Mouse (Mus musculus) lung, postnatal 0 days (tissue): ENCODE measurements around the gene Nab2. TPM values are rescaled to one million over a fixed set of nuclear protein-coding genes. Genes with fewer than 3 reads are reported as not detected.

Source experiments
- ATAC-seq: fragments of 200-750 bp; cut with Nextera tagmentation; 2 replicates; pipeline ENCODE4 v1.8.0; 2017; ENCODE audit warnings: moderate library complexity
- DNase-seq: peaks from one replicate; pipeline ENCODE4 v3.0.0-alpha.2; 2016; ENCODE audit warnings: low spot score
- H3K27ac ChIP-seq: fragments of 300-500 bp; sonication (generic); 2 replicates; pipeline ENCODE4 v1.5.1; 2014; ENCODE audit warnings: antibody characterized with exemption, mild to moderate bottlenecking, low read length, mixed read lengths
- H3K27me3 ChIP-seq: fragments of 300-500 bp; sonication (generic); replicated peaks from 2 replicates; pipeline ENCODE4 v1.6.1; 2014; ENCODE audit warnings: low read length, mixed read lengths; ENCODE audit not compliant: insufficient read depth
- H3K36me3 ChIP-seq: fragments of 300-500 bp; sonication (generic); 2 replicates; pipeline ENCODE4 v1.6.1; 2014; ENCODE audit warnings: low read length, mixed read lengths; ENCODE audit not compliant: insufficient read depth
- H3K4me1 ChIP-seq: fragments of 300-500 bp; sonication (generic); 2 replicates; pipeline ENCODE4 v1.6.1; 2014; ENCODE audit warnings: antibody characterized with exemption, low read depth, low read length, mixed read lengths; ENCODE audit not compliant: insufficient read depth
- H3K4me2 ChIP-seq: fragments of 300-500 bp; sonication (generic); replicated peaks from 2 replicates; pipeline ENCODE4 v1.6.1; 2014; ENCODE audit warnings: low read depth, mild to moderate bottlenecking, low read length, moderate library complexity, mixed read lengths
- H3K4me3 ChIP-seq: fragments of 300-500 bp; sonication (generic); 2 replicates; pipeline ENCODE4 v1.5.1; 2014; ENCODE audit warnings: low read depth, low read length
- H3K9ac ChIP-seq: fragments of 300-500 bp; sonication (generic); replicated peaks from 2 replicates; pipeline ENCODE4 v1.6.1; 2014; ENCODE audit warnings: low read depth, mild to moderate bottlenecking
- H3K9me3 ChIP-seq: fragments of 300-500 bp; sonication (generic); 2 replicates; pipeline ENCODE4 v1.6.1; 2016; ENCODE audit warnings: low read length, mixed read lengths
- CTCF ChIP-seq: IDR thresholded peaks from 2 replicates; pipeline ENCODE4 v1.5.1; 2016; ENCODE audit warnings: antibody characterized with exemption, mild to moderate bottlenecking
- EP300 ChIP-seq: IDR thresholded peaks from 2 replicates; pipeline ENCODE4 v1.6.1; 2016; ENCODE audit warnings: antibody characterized with exemption, mild to moderate bottlenecking, control low read depth
- WGBS: fragments of 180-500 bp; shearing (Covaris S2); extraction: QIAGEN DNeasy Blood & Tissue Kit; methylation state at CpG from one replicate; pipeline ENCODE4 v1.1.7; 2014; 5-methylcytosine and 5-hydroxymethylcytosine counted together
- polyA plus RNA-seq: library from polyadenylated mRNA; unstranded; fragments of >200 nt; fragmentation: Nextera tagmentation; extraction: Ambion mirVana; gene quantifications from 2 replicates; pipeline ENCODE4 v1.2.1, GENCODE M21; 2015

The Nab2 gene
- polyA plus RNA-seq, 1 experiment from 2014 or later: 8.4 TPM

- DNase-seq (no peak), ATAC-seq (no peak)
- no peak overlapping the region for H3K4me2 ChIP-seq
- H3K27me3 ChIP-seq: no peaks in the 10 kb centered on the region
- H3K4me3 ChIP-seq: no peak overlapping the region
- no peak for TF ChIP-seq EP300
- TF ChIP-seq CTCF: no peak
- H3K9ac ChIP-seq: no peak overlapping the region
- WGBS: 82% methylated on average over 14 of the region's 14 CpGs
- H3K36me3 ChIP-seq: 0 out of 2 replicates have a peak, but pooled peaks cover 4% of the 10 kb centered on the region
- 0 out of 2 replicates have a peak overlapping the region, but pooled peaks have one; percentile 20 for H3K27ac ChIP-seq
- H3K9me3 ChIP-seq: no peaks in the 10 kb centered on the region
- peaks cover 14% of the 10 kb centered on the region for H3K4me1 ChIP-seq
These were observed 56.1 kb downstream of the Nab2 start for GRCm38 (mm10) chr10:127612079-127612775.

Other genes starting within 250 kb of the Nab2 start
- 0.23 and 0.53 TPM in 2 replicates for gene Stac3, start 166.9 kb downstream of the Nab2 start, polyA plus RNA-seq
- gene Ndufa4l2, start 153.6 kb downstream of the Nab2 start, polyA plus RNA-seq: 132 and 149 TPM in 2 replicates
- 27.1 and 31.0 TPM in 2 replicates for gene Shmt2, start 146.1 kb downstream of the Nab2 start, polyA plus RNA-seq
- gene Nxph4, start 134.0 kb downstream of the Nab2 start, polyA plus RNA-seq: 0.44 and 0.60 TPM in 2 replicates
- 71.0 and 75.4 TPM in 2 replicates for gene Lrp1, start 47.4 kb downstream of the Nab2 start, polyA plus RNA-seq
- gene Stat6, start 25.6 kb downstream of the Nab2 start, polyA plus RNA-seq: 39.1 and 41.9 TPM in 2 replicates
- gene Nemp1, start 1.7 kb downstream of the Nab2 start, polyA plus RNA-seq: 5.0 and 6.3 TPM in 2 replicates
- 0.08 TPM in 2 replicates for gene Myo1a, start 36.6 kb upstream of the Nab2 start, polyA plus RNA-seq
- not detected in 2 replicates for gene Tac2, start 55.9 kb upstream of the Nab2 start, polyA plus RNA-seq
- 1.7 and 2.0 TPM in 2 replicates for gene Zbtb39, start 71.0 kb upstream of the Nab2 start, polyA plus RNA-seq
- gene Gpr182, start 83.2 kb upstream of the Nab2 start, polyA plus RNA-seq: 18.6 and 23.2 TPM in 2 replicates
- gene Rdh1, start 91.2 kb upstream of the Nab2 start, polyA plus RNA-seq: 0.07 TPM in 1 of 2 replicates, not detected in the other
- gene Rdh16f1, start 91.2 kb upstream of the Nab2 start, polyA plus RNA-seq: 0.47 TPM in 1 of 2 replicates, not detected in the other
- gene Rdh9, start 107.8 kb upstream of the Nab2 start, polyA plus RNA-seq: 0.10 and 0.27 TPM in 2 replicates
- not detected in 2 replicates for gene Rdh16, start 132.6 kb upstream of the Nab2 start, polyA plus RNA-seq
- gene Rdh19, start 181.4 kb upstream of the Nab2 start, polyA plus RNA-seq: not detected in 2 replicates
- not detected in 2 replicates for gene Rdh16f2, start 197.9 kb upstream of the Nab2 start, polyA plus RNA-seq
- gene Rdh7, start 220.2 kb upstream of the Nab2 start, polyA plus RNA-seq: not detected in 2 replicates
- gene Sdr9c7, start 229.9 kb upstream of the Nab2 start, polyA plus RNA-seq: not detected in 2 replicates